Mouse (Mus musculus) spleen, adult 2 months (tissue): ENCODE results near the gene Rln3. TPM values are rescaled to one million over a fixed set of nuclear protein-coding genes. Genes with fewer than 3 reads are reported as not detected.

Experiments
- DNase-seq, 2 experiments: peaks; one replicate each; pipeline versions ENCODE4 v3.0.0 to v3.0.0-alpha.2; 2012 to 2021; ENCODE audit warnings: low spot score in 2 of 2, low read depth in 1 of 2
- H3K27ac ChIP-seq: fragments of 200-500 bp; 2 replicates; pipeline ENCODE4 v1.5.1; 2012; ENCODE audit warnings: low read length, inconsistent platforms; ENCODE audit not compliant: insufficient read depth
- H3K27me3 ChIP-seq: fragments of 200-500 bp; 2 replicates; pipeline ENCODE4 v1.6.1; 2012; ENCODE audit warnings: mild to moderate bottlenecking, moderate library complexity, low read length, inconsistent platforms; ENCODE audit not compliant: control insufficient read depth, insufficient read depth
- H3K36me3 ChIP-seq: fragments of 200-500 bp; 2 replicates; pipeline ENCODE4 v1.6.1; 2012; ENCODE audit warnings: mild to moderate bottlenecking, low read length, inconsistent platforms; ENCODE audit not compliant: control insufficient read depth, insufficient read depth
- H3K4me1 ChIP-seq: fragments of 200-500 bp; 2 replicates; pipeline ENCODE4 v1.6.1; 2011; ENCODE audit warnings: inconsistent platforms; ENCODE audit not compliant: control insufficient read depth, insufficient read depth, insufficient read length
- H3K4me3 ChIP-seq: fragments of 200-500 bp; 2 replicates; pipeline ENCODE4 v1.5.1; 2011; ENCODE audit warnings: mild to moderate bottlenecking, inconsistent platforms; ENCODE audit not compliant: insufficient read depth, insufficient read length; ENCODE audit errors: extremely low read depth
- CTCF ChIP-seq: fragments of 200-500 bp; IDR thresholded peaks from 2 replicates; pipeline ENCODE4 v1.5.1; 2011; ENCODE audit warnings: mild to moderate bottlenecking, inconsistent platforms; ENCODE audit not compliant: insufficient read depth, insufficient read length, insufficient replicate concordance; ENCODE audit errors: extremely low read depth
- POLR2A ChIP-seq: fragments of 200-500 bp; IDR thresholded peaks from 2 replicates; pipeline ENCODE4 v1.6.1; 2011; ENCODE audit warnings: low read depth, low read length, inconsistent platforms
- WGBS: fragments of 180-500 bp; shearing (Covaris S2); methylation state at CpG from one replicate; pipeline ENCODE4 v1.1.7; 2018; 5-methylcytosine and 5-hydroxymethylcytosine counted together
- polyA plus RNA-seq: library from polyadenylated mRNA; depleted of rRNA; stranded (reverse); fragments of >200 nt; gene quantifications from 2 replicates; pipeline ENCODE4 v1.2.3, GENCODE M21; 2012

The Rln3 gene
- polyA plus RNA-seq, 1 experiment: 3.8 TPM

GRCm38 (mm10) chr8:84042066-84042947, 2.5 kb downstream of the Rln3 start, which contains the start of gene Il27ra:
Gene Il27ra (minus strand): TSS chr8:84042589.
- DNase-seq: peak; percentile 35 to 75
- H3K36me3 ChIP-seq: peaks cover 7% of the 10 kb centered on the region; the same call in 1 of the 2 replicates
- no peaks in the 10 kb centered on the region for H3K27me3 ChIP-seq
- under 1% methylated on average over 40 of the region's 40 CpGs for WGBS
- peaks cover 9% of the 10 kb centered on the region; the same call in 1 of the 2 replicates for H3K4me1 ChIP-seq
- H3K27ac ChIP-seq: peak within 1 kb of the TSS; percentile 91
- peak; percentile 64; the same call in 1 of the 2 replicates for TF ChIP-seq CTCF
- TF ChIP-seq POLR2A: peak; percentile 54
- peak within 1 kb of the TSS; percentile 93 for H3K4me3 ChIP-seq

GRCm38 (mm10) chr8:84039050-84039449, 5.8 kb downstream of the Rln3 start:
- no peaks in the 10 kb centered on the region for H3K27me3 ChIP-seq

DNA sequence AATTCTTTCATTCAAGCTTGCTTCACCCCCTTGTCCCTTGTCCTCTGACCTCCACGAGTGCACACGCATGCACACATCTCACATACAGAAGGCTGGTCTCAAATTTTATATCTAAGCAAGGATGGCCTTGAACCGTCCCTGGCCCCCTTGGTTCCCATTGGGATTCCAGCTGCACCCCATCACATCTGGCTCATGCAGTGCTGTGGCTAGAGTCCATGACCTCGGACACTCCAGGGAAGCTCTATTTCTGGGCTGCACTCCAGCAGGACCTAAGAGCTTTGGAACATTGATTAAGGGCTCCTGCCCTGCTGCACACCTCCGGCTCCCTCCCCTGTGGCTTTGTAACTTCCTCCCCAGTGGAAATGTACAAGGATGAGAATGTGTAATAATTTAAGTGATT, 6.8 kb downstream of the Rln3 start:
- H3K27me3 ChIP-seq: no peaks in the 10 kb centered on the region
- peaks cover 21% of the 10 kb centered on the region for H3K36me3 ChIP-seq
- TF ChIP-seq CTCF: no peak
- TF ChIP-seq POLR2A: no peak
- no peak overlapping the region for H3K4me3 ChIP-seq
- no peak for DNase-seq
- 82% methylated on average over 5 of the region's 5 CpGs for WGBS
- H3K27ac ChIP-seq: no peak overlapping the region
- peaks cover 7% of the 10 kb centered on the region; the same call in 1 of the 2 replicates for H3K4me1 ChIP-seq

More at GRCm38 (mm10) chr8:84039050-84039449, 5.8 kb downstream of the Rln3 start:
- H3K36me3 ChIP-seq: peaks cover 17% of the 10 kb centered on the region
- WGBS: 17% methylated on average over 5 of the region's 5 CpGs
- H3K4me3 ChIP-seq: no peak overlapping the region
- peak; percentile 80; the same call in 1 of the 2 replicates for TF ChIP-seq CTCF
- no peak for TF ChIP-seq POLR2A
- H3K27ac ChIP-seq: no peak overlapping the region
- H3K4me1 ChIP-seq: peaks cover 9% of the 10 kb centered on the region; the same call in 1 of the 2 replicates
- peak; percentile 56 to 72 for DNase-seq

DNA sequence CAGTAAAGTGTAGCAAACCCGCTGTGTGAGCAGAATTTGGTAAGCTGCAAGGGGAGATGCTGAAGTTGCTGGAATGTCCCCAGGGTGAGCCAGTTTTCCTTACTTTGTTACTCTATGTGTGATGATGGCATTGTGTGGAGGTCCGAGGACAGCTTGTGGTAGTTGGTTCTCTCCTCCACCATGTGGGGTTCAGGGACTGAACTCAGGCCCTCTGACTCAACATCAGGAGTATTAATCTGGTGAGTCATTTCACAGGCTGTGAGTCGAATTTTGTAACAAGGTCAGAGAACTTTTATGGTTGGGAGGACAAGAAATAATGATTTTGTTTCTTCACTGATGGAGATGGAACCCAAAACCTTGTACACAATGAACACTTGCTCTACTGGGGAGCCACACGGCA, 12.0 kb downstream of the Rln3 start:
- WGBS: 90% methylated on average over 4 of the region's 4 CpGs
- DNase-seq: no peak

GRCm38 (mm10) chr8:84029272-84029671, 15.5 kb downstream of the Rln3 start:
- DNase-seq: no peak
- 89% methylated on average over 5 of the region's 5 CpGs for WGBS

More for the DNA sequence above, 12.0 kb downstream of the Rln3 start:
- Histone ChIP-seq H3K27me3 (no peaks in the 10 kb centered on the region), H3K4me3 (no peak overlapping the region), H3K36me3 (peaks cover 35% of the 10 kb centered on the region), H3K27ac (no peak overlapping the region), H3K4me1 (no peaks in the 10 kb centered on the region)
- no peak for TF ChIP-seq CTCF
- TF ChIP-seq POLR2A: no peak

GRCm38 (mm10) chr8:84027449-84027848, 17.4 kb downstream of the Rln3 start:
- no peak overlapping the region for H3K27ac ChIP-seq
- peaks cover 17% of the 10 kb centered on the region for H3K36me3 ChIP-seq
- 6% methylated on average over 10 of the region's 10 CpGs for WGBS
- H3K4me1 ChIP-seq: peaks cover 5% of the 10 kb centered on the region; the same call in 1 of the 2 replicates
- peak in 1 of 2 experiments; percentile 63 for DNase-seq
- no peak overlapping the region for H3K4me3 ChIP-seq
- peaks cover 10% of the 10 kb centered on the region for H3K27me3 ChIP-seq
- TF ChIP-seq CTCF (no peak), POLR2A (no peak)

More at GRCm38 (mm10) chr8:84029272-84029671, 15.5 kb downstream of the Rln3 start:
- Histone ChIP-seq H3K36me3 (peaks cover 27% of the 10 kb centered on the region), H3K4me1 (peaks cover 5% of the 10 kb centered on the region; the same call in 1 of the 2 replicates), H3K27me3 (peaks cover 10% of the 10 kb centered on the region), H3K27ac (no peak overlapping the region), H3K4me3 (no peak overlapping the region)
- no peak for TF ChIP-seq CTCF
- no peak for TF ChIP-seq POLR2A
